ENCODE assay signal across 34 mouse cellular contexts in the genomic region with DNA sequence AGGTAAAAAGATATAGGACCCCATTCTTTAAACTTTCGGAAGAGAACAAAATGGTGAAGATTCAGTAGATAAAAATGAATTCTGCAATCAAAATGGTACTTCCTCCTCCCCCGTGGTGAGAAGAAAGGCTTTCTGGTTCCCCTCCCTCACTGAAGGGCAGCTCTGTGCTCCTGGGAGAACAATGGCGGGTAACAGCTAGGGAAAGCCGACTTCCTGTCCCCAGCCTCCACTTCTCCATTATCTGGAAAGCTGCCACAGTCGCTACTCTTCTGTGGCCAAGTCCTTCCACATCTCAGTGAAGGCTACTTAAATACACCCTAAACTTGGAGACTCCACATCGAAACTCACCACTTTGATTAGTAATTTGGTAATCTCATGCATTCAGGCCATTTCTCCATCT. TPM values are rescaled to one million over a fixed set of nuclear protein-coding genes. Genes with fewer than 3 reads are reported as not detected.
DNase-seq lines count a peak whose midpoint lies in the region; ATAC-seq lines count a peak whose summit lies in the region.
"Had no signal": no experiment of that assay in that cellular context is flagged by ENCODE, and none has a peak within 500 bp of the region (broad histone marks: within the 10 kb centered on the region; RNA-seq: fewer than 3 reads in every experiment).

No protein-coding gene starts in this region.

- H3K36me3 ChIP-seq in lung, embryonic 15.5 days = peaks cover 33% of the 10 kb centered on the region
- peaks cover 8% of the 10 kb centered on the region; the same call in 1 of the 2 replicates for H3K36me3 ChIP-seq in heart, embryonic 16.5 days (ENCODE audit: control insufficient read depth, insufficient read depth)
- H3K36me3 ChIP-seq: liver, embryonic 15.5 days had no signal

- intact Hi-C loops in heart, postnatal 10 days (cut with DNase I) = no loop called here
- intact Hi-C loops in left cerebral cortex, postnatal 4 days (cut with DNase I) = no loop called here

- DNase-seq in heart, adult 8-10 months (ENCODE audit: low spot score) = peak; percentile 56
- no peak for DNase-seq in heart, postnatal 10 days
- no peak for DNase-seq in lung, postnatal 25 days (ENCODE audit: low spot score)
- peak; percentile 29 to 56 for DNase-seq in lung, postnatal 4 days
- DNase-seq in frontal cortex, adult 2 months (ENCODE audit: extremely low spot score in 1 of 2, low spot score in 1 of 2) = no peak
- DNase-seq in left cerebral cortex, postnatal 4 days = no peak
- DNase-seq: adrenal gland, postnatal 14 days; cerebellum, adult 11 months; cerebellum, adult 9-10 months; cerebellum, postnatal 36 days; gastrocnemius, adult 2 months; kidney, adult 9 months; kidney, postnatal 14 days; layer of hippocampus, adult 9-11 months; right cerebral cortex, postnatal 25 days; spleen, adult 18-20 months; thymus, adult 18-20 months; thymus, postnatal 25 days had no signal

- peaks cover 4% of the 10 kb centered on the region; the same call in 1 of the 2 replicates for H3K4me1 ChIP-seq in lung, embryonic 15.5 days
- no peaks in the 10 kb centered on the region for H3K4me1 ChIP-seq in heart, embryonic 16.5 days (ENCODE audit: control insufficient read depth, insufficient read depth, low read length)
- H3K4me1 ChIP-seq: embryonic facial prominence, embryonic 13.5 days; forebrain, embryonic 10.5 days; forebrain, embryonic 15.5 days; hindbrain, embryonic 13.5 days; liver, embryonic 15.5 days had no signal

- no peak overlapping the region for H3K9ac ChIP-seq in lung, embryonic 15.5 days
- H3K9ac ChIP-seq in heart, embryonic 16.5 days (ENCODE audit: low read length) = no peak overlapping the region
- H3K9ac ChIP-seq: embryonic facial prominence, embryonic 13.5 days; forebrain, embryonic 15.5 days; hindbrain, embryonic 13.5 days; limb, embryonic 12.5 days; liver, embryonic 15.5 days had no signal

- no peak overlapping the region for H3K4me3 ChIP-seq in lung, embryonic 15.5 days
- no peak overlapping the region for H3K4me3 ChIP-seq in heart, embryonic 16.5 days (ENCODE audit: low read length)
- H3K4me3 ChIP-seq: embryonic facial prominence, embryonic 13.5 days; forebrain, embryonic 10.5 days; forebrain, embryonic 15.5 days; gastrocnemius, adult 2 months; hindbrain, embryonic 13.5 days; limb, embryonic 12.5 days; liver, embryonic 15.5 days had no signal

- no peaks in the 10 kb centered on the region for H3K9me3 ChIP-seq in lung, embryonic 15.5 days
- H3K9me3 ChIP-seq in heart, embryonic 16.5 days (replicated peaks; ENCODE audit: control insufficient read depth, low read length) = no peaks in the 10 kb centered on the region
- H3K9me3 ChIP-seq: embryonic facial prominence, embryonic 13.5 days; forebrain, embryonic 10.5 days; forebrain, embryonic 15.5 days; hindbrain, embryonic 13.5 days; limb, embryonic 12.5 days; liver, embryonic 15.5 days had no signal

- WGBS in lung, embryonic 15.5 days = 67% methylated on average over 6 of the region's 6 CpGs
- WGBS in heart, embryonic 16.5 days = 62% methylated on average over 6 of the region's 6 CpGs

- peak; percentile 42; the same call in 1 of the 2 replicates for ATAC-seq in lung, embryonic 15.5 days (ENCODE audit: borderline replicate concordance, extremely low read depth, low FRiP score, low TSS enrichment)
- ATAC-seq in heart, embryonic 16.5 days (replicated peaks; ENCODE audit: extremely low read depth, insufficient read depth, low FRiP score) = 0 out of 2 replicates have a peak, but pooled peaks have one; percentile 32
- ATAC-seq: forebrain, embryonic 15.5 days; intestine, embryonic 16.5 days; midbrain, embryonic 16.5 days; Patski had no signal

- H3K27ac ChIP-seq in lung, embryonic 15.5 days = no peak overlapping the region
- H3K27ac ChIP-seq in heart, embryonic 16.5 days (ENCODE audit: low read length) = no peak overlapping the region
- H3K27ac ChIP-seq: embryonic facial prominence, embryonic 13.5 days; forebrain, embryonic 10.5 days; forebrain, embryonic 15.5 days; gastrocnemius, adult 2 months; hindbrain, embryonic 13.5 days; limb, embryonic 12.5 days; liver, embryonic 15.5 days had no signal

- H3K4me2 ChIP-seq in lung, embryonic 15.5 days = no peak overlapping the region
- H3K4me2 ChIP-seq in heart, embryonic 16.5 days (ENCODE audit: low read depth, low read length) = no peak overlapping the region
- H3K4me2 ChIP-seq: embryonic facial prominence, embryonic 13.5 days; forebrain, embryonic 15.5 days; hindbrain, embryonic 13.5 days; limb, embryonic 12.5 days; liver, embryonic 15.5 days; midbrain, embryonic 11.5 days had no signal

- H3K27me3 ChIP-seq in lung, embryonic 15.5 days = no peaks in the 10 kb centered on the region
- no peaks in the 10 kb centered on the region for H3K27me3 ChIP-seq in heart, embryonic 16.5 days (ENCODE audit: control insufficient read depth, insufficient read depth, low read length)
- H3K27me3 ChIP-seq: embryonic facial prominence, embryonic 13.5 days; forebrain, embryonic 15.5 days; hindbrain, embryonic 13.5 days; limb, embryonic 12.5 days; liver, embryonic 15.5 days; Patski had no signal

RNA-seq across cellular contexts. Expression of a gene that starts 40.9 kb away (rescaled TPM):
- total RNA-seq in heart, adult 8-10 months (2022) = under 1 TPM; 0.09 to 0.14 (median 0.10) TPM
- total RNA-seq in heart, postnatal 10 days (2021) = under 1 TPM; 0.47 to 0.48 TPM
- 0.44 and 0.50 TPM in 2 replicates for polyA plus RNA-seq in lung, embryonic 15.5 days (2015; fragmentation: Nextera tagmentation; extraction: Ambion mirVana)
- 0.29 and 0.32 TPM in 2 replicates for polyA plus RNA-seq in heart, embryonic 16.5 days (2015; fragmentation: Nextera tagmentation; extraction: Ambion mirVana)
- 0.04 and 0.13 TPM in 2 replicates for polyA plus RNA-seq in frontal cortex, adult 2 months (2012; rRNA removed)
- under 1 TPM; 0.24 to 0.40 TPM for total RNA-seq in left cerebral cortex, postnatal 4 days (2021)
- total RNA-seq: liver, adult 2 months; megakaryocyte, adult 5-6 weeks; MEL; neutrophil, adult 5-6 weeks had no signal
- polyA plus RNA-seq: liver, adult 2 months had no signal

RNA-seq across cellular contexts. Expression of a gene that starts 43.8 kb away (rescaled TPM):
- 10 to 100 TPM; 17.4 to 32.9 (median 23.8) TPM for total RNA-seq in heart, adult 8-10 months (2022)
- total RNA-seq in heart, postnatal 10 days (2021) = 100 to 1,000 TPM; 243 to 249 TPM
- 30.4 and 32.5 TPM in 2 replicates for polyA plus RNA-seq in lung, embryonic 15.5 days (2015; fragmentation: Nextera tagmentation; extraction: Ambion mirVana)
- polyA plus RNA-seq in heart, embryonic 16.5 days (2015; fragmentation: Nextera tagmentation; extraction: Ambion mirVana) = 14.8 and 19.4 TPM in 2 replicates
- 1.6 and 1.7 TPM in 2 replicates for polyA plus RNA-seq in frontal cortex, adult 2 months (2012; rRNA removed)
- 10 to 100 TPM; 17.4 to 18.3 TPM for total RNA-seq in left cerebral cortex, postnatal 4 days (2021)
- total RNA-seq: MEL had no signal

Comparison
In these comparisons a context has a peak if more than half of its experiments do, and no peak if none do; other contexts are left out.
1. DNase-seq: peak in heart, adult 8-10 months (single experiment) and lung, postnatal 4 days (2 of 2); none in heart, postnatal 10 days (0 of 2), lung, postnatal 25 days (single experiment), frontal cortex, adult 2 months (0 of 2) and left cerebral cortex, postnatal 4 days (single experiment).
2. RNA of a gene that starts 43.8 kb away (total RNA-seq): 243 to 249 TPM in heart, postnatal 10 days; 17.4 to 32.9 TPM in heart, adult 8-10 months and 17.4 to 18.3 TPM in left cerebral cortex, postnatal 4 days; every median in the first group is over 4 times any median in the second.